Mouse (Mus musculus) CH12.LX (cell line): ENCODE measurements around the gene Cpa3. TPM values are rescaled to one million over a fixed set of nuclear protein-coding genes. Genes with fewer than 3 reads are reported as not detected.

Experiments
- DNase-seq: peaks from one replicate; pipeline ENCODE4 v3.0.0-alpha.2; 2013; ENCODE audit errors: extremely low read depth
- H3K27ac ChIP-seq: 2 replicates; pipeline ENCODE4 v1.5.1; 2012; ENCODE audit warnings: low read depth, mild to moderate bottlenecking, control low read depth, moderate library complexity; ENCODE audit not compliant: insufficient read depth
- H3K27me3 ChIP-seq: replicated peaks from 2 replicates; pipeline ENCODE3; 2012; ENCODE audit warnings: inconsistent platforms
- H3K36me3 ChIP-seq, 2 experiments: replicated peaks in 1 of 2; 2 replicates each; pipeline versions ENCODE3 to v1.6.1; 2012; ENCODE audit warnings: inconsistent platforms in 1 of 2, low read length in 1 of 2, mild to moderate bottlenecking in 1 of 2, mixed read lengths in 1 of 2, moderate library complexity in 1 of 2; ENCODE audit not compliant: control insufficient read depth in 1 of 2, insufficient read depth in 1 of 2
- H3K4me1 ChIP-seq, 2 experiments: 2 replicates each; pipeline ENCODE4 v1.6.1; 2012; ENCODE audit warnings: inconsistent platforms in 1 of 2, moderate library complexity in 1 of 2; ENCODE audit not compliant: insufficient read depth in 2 of 2, control insufficient read depth in 1 of 2
- H3K4me2 ChIP-seq: 2 replicates; pipeline ENCODE4 v1.6.1; 2012; ENCODE audit warnings: low read depth, mild to moderate bottlenecking, control low read depth; ENCODE audit not compliant: poor library complexity, insufficient read depth, severe bottlenecking
- H3K4me3 ChIP-seq, 3 experiments: fragments of 150-350 bp in 1 of 3; sonication (generic) in 1 of 3; replicated peaks in 1 of 3; 2 replicates each; pipeline versions ENCODE3 to v1.5.1; 2011 to 2012; ENCODE audit warnings: low read depth in 2 of 3, low read length in 2 of 3, mild to moderate bottlenecking in 2 of 3, moderate library complexity in 2 of 3, control low read depth in 1 of 3, improper control_type of control experiment in 1 of 3, inconsistent platforms in 1 of 3, mixed read lengths in 1 of 3; ENCODE audit not compliant: poor library complexity in 1 of 3
- H3K79me2 ChIP-seq: replicated peaks from 2 replicates; pipeline ENCODE4 v1.6.1; 2012; ENCODE audit warnings: mild to moderate bottlenecking, moderate library complexity; ENCODE audit not compliant: control insufficient read depth, poor library complexity, insufficient read depth, severe bottlenecking; ENCODE audit errors: extremely low read depth
- H3K9ac ChIP-seq: 2 replicates; pipeline ENCODE4 v1.6.1; 2012; ENCODE audit warnings: low read depth, mild to moderate bottlenecking, control low read depth, moderate library complexity; ENCODE audit not compliant: insufficient read depth
- H3K9me3 ChIP-seq: replicated peaks from 2 replicates; pipeline ENCODE3; 2012; ENCODE audit warnings: low read length, inconsistent platforms, mixed read lengths
- BHLHE40 ChIP-seq: IDR thresholded peaks from 2 replicates; pipeline ENCODE4 v1.6.1; 2011; ENCODE audit warnings: mild to moderate bottlenecking, low read depth, low read length, improper control_type of control experiment
- CHD1 ChIP-seq: IDR thresholded peaks from 2 replicates; pipeline ENCODE4 v1.6.1; 2012; ENCODE audit warnings: low read depth, low read length, improper control_type of control experiment, inconsistent platforms
- CHD2 ChIP-seq: IDR thresholded peaks from 2 replicates; pipeline ENCODE4 v1.6.1; 2011; ENCODE audit warnings: low read length, improper control_type of control experiment
- ELF1 ChIP-seq: IDR thresholded peaks from 2 replicates; pipeline ENCODE4 v1.6.1; 2014; ENCODE audit warnings: low read depth, mild to moderate bottlenecking, inconsistent platforms, low read length, improper control_type of control experiment
- EP300 ChIP-seq: IDR thresholded peaks from 2 replicates; pipeline ENCODE4 v1.6.1; 2011; ENCODE audit warnings: low read length, improper control_type of control experiment
- ETS1 ChIP-seq: conservative IDR thresholded peaks from 2 replicates; pipeline ENCODE4 v1.6.1; 2012; ENCODE audit warnings: low read depth, mild to moderate bottlenecking, inconsistent platforms, low read length, improper control_type of control experiment, moderate library complexity
- GABPA ChIP-seq: IDR thresholded peaks from 2 replicates; pipeline ENCODE4 v1.6.1; 2012; ENCODE audit warnings: low read depth, low read length, improper control_type of control experiment, inconsistent platforms; ENCODE audit not compliant: insufficient replicate concordance
- IRF4 ChIP-seq: IDR thresholded peaks from 2 replicates; pipeline ENCODE4 v1.6.1; 2014; ENCODE audit warnings: low read depth, mild to moderate bottlenecking, inconsistent platforms, low read length, improper control_type of control experiment
- JUND ChIP-seq: conservative IDR thresholded peaks from 2 replicates; pipeline ENCODE4 v1.6.1; 2011; ENCODE audit warnings: low read depth, low read length, improper control_type of control experiment
- MXI1 ChIP-seq: IDR thresholded peaks from 2 replicates; pipeline ENCODE4 v1.6.1; 2011; ENCODE audit warnings: mild to moderate bottlenecking, low read depth, low read length, improper control_type of control experiment
- MYC ChIP-seq: IDR thresholded peaks from 2 replicates; pipeline ENCODE4 v1.6.1; 2011; ENCODE audit warnings: low read depth, mild to moderate bottlenecking, improper control_type of control experiment, low read length
- NELFE ChIP-seq: IDR thresholded peaks from 2 replicates; pipeline ENCODE4 v1.6.1; 2011; ENCODE audit warnings: low read depth, low read length, improper control_type of control experiment
- POLR2A ChIP-seq: IDR thresholded peaks from 2 replicates; pipeline ENCODE4 v1.6.1; 2011; ENCODE audit warnings: low read depth, mild to moderate bottlenecking, improper control_type of control experiment, low read length
- RAD21 ChIP-seq: IDR thresholded peaks from 2 replicates; pipeline ENCODE4 v1.6.1; 2011; ENCODE audit warnings: low read depth, mild to moderate bottlenecking, low read length, improper control_type of control experiment, moderate library complexity
- SMC3 ChIP-seq: IDR thresholded peaks from 2 replicates; pipeline ENCODE4 v1.6.1; 2011; ENCODE audit warnings: low read depth, low read length, improper control_type of control experiment
- TBP ChIP-seq: conservative IDR thresholded peaks from 2 replicates; pipeline ENCODE4 v1.6.1; 2011; ENCODE audit warnings: low read depth, low read length, improper control_type of control experiment
- TCF12 ChIP-seq: IDR thresholded peaks from 2 replicates; pipeline ENCODE4 v1.6.1; 2014; ENCODE audit warnings: low read depth, mild to moderate bottlenecking, inconsistent platforms, low read length, improper control_type of control experiment
- UBTF ChIP-seq: IDR thresholded peaks from 2 replicates; pipeline ENCODE4 v1.6.1; 2012; ENCODE audit warnings: low read depth, mild to moderate bottlenecking, inconsistent platforms, low read length, improper control_type of control experiment, moderate library complexity
- USF1 ChIP-seq: IDR thresholded peaks from 2 replicates; pipeline ENCODE4 v1.6.1; 2014; ENCODE audit warnings: low read depth, mild to moderate bottlenecking, inconsistent platforms, low read length, improper control_type of control experiment
- ZC3H11A ChIP-seq: IDR thresholded peaks from 2 replicates; pipeline ENCODE4 v1.6.1; 2012; ENCODE audit warnings: low read depth, mild to moderate bottlenecking, inconsistent platforms, low read length, improper control_type of control experiment
- ZKSCAN1 ChIP-seq: IDR thresholded peaks from 2 replicates; pipeline ENCODE4 v1.6.1; 2012; ENCODE audit warnings: low read depth, inconsistent platforms, low read length, improper control_type of control experiment, borderline replicate concordance
- ZMIZ1 ChIP-seq: IDR thresholded peaks from 2 replicates; pipeline ENCODE4 v1.6.1; 2012; ENCODE audit warnings: low read depth, mild to moderate bottlenecking, inconsistent platforms, low read length, improper control_type of control experiment
- dilution Hi-C: fragments of 300-500 bp; cut with MboI; formaldehyde crosslinking; loops from 2 replicates; pipeline ENCODE4 v1.14.3; 2020; ENCODE audit warnings: low sequenced_read_pairs; ENCODE audit not compliant: extremely low pct_unique_long_range_greater_than_20kb, extremely low pct_ligation_motif_present
- in situ Hi-C: fragments of 300-500 bp; cut with MboI; formaldehyde crosslinking; loops from 3 replicates; pipeline ENCODE4 v1.14.3; 2019; ENCODE audit warnings: low sequenced_read_pairs, low pct_ligation_motif_present, low pct_unique_long_range_greater_than_20kb, mixed read lengths
- polyA plus RNA-seq: library from polyadenylated mRNA; unstranded; fragments of >175 nt; gene quantifications from 2 replicates; pipeline ENCODE4 v1.2.1, GENCODE M21; 2012; ENCODE audit warnings: low read depth; ENCODE audit not compliant: insufficient read length
- total RNA-seq, 2 experiments: library from RNA; depleted of rRNA; stranded (reverse); fragments of 300-350 nt in 1 of 2; fragments of >200 nt in 1 of 2; gene quantifications; 2 replicates each; pipeline ENCODE4 v1.2.3; 2012 to 2014

Cpa3 gene
- total and polyA plus RNA-seq, 3 experiments = not detected

GRCm38 (mm10) chr3:20172394-20172793, 69.6 kb downstream of the Cpa3 start:
- dilution Hi-C loops (no loop called here), in situ Hi-C loops (no loop called here)
- no peaks in the 10 kb centered on the region for H3K36me3 ChIP-seq
- DNase-seq = no peak
- H3K9me3 ChIP-seq = no peaks in the 10 kb centered on the region
- no peaks in the 10 kb centered on the region for H3K27me3 ChIP-seq
- H3K4me2 ChIP-seq = no peak overlapping the region
- H3K27ac ChIP-seq = no peak overlapping the region
- TF ChIP-seq SMC3 (no peak), EP300 (no peak), IRF4 (no peak), UBTF (no peak), JUND (no peak), TBP (no peak), POLR2A (no peak), TCF12 (no peak), BHLHE40 (no peak), ZC3H11A (no peak), USF1 (no peak), CHD2 (no peak), GABPA (no peak), CHD1 (no peak), RAD21 (no peak)
- H3K4me3 ChIP-seq = no peak overlapping the region
- H3K9ac ChIP-seq = no peak overlapping the region
- no peaks in the 10 kb centered on the region; a peak in 1 of 4 replicates for H3K4me1 ChIP-seq
- H3K79me2 ChIP-seq = no peaks in the 10 kb centered on the region

- no peaks in the 10 kb centered on the region; a peak in 1 of 4 replicates for H3K4me1 ChIP-seq
- H3K9ac ChIP-seq = no peak overlapping the region
- TF ChIP-seq EP300 (no peak), MXI1 (no peak), JUND (no peak), POLR2A (no peak), BHLHE40 (no peak), ETS1 (no peak), SMC3 (no peak), RAD21 (no peak), NELFE (no peak), UBTF (no peak), MYC (no peak), ZMIZ1 (no peak), ELF1 (no peak), ZKSCAN1 (no peak), USF1 (no peak)
- no peak overlapping the region for H3K4me3 ChIP-seq
- dilution Hi-C loops = no loop called here
- in situ Hi-C loops = no loop called here
- no peaks in the 10 kb centered on the region for H3K79me2 ChIP-seq
- DNase-seq = no peak
- no peak overlapping the region for H3K4me2 ChIP-seq
- H3K27me3 ChIP-seq = no peaks in the 10 kb centered on the region
- H3K9me3 ChIP-seq = no peaks in the 10 kb centered on the region
- no peak overlapping the region for H3K27ac ChIP-seq
- H3K36me3 ChIP-seq = no peaks in the 10 kb centered on the region
These were observed 74.5 kb downstream of the Cpa3 start for GRCm38 (mm10) chr3:20167487-20167886.

Other genes starting within 250 kb of the Cpa3 start
- 17.4 and 18.2 TPM in 2 replicates for gene Hps3, start 206.9 kb downstream of the Cpa3 start, total RNA-seq (2012; rRNA removed)
- 37.3 and 40.7 TPM in 2 replicates for gene Hps3, start 206.9 kb downstream of the Cpa3 start, total RNA-seq (2014; rRNA removed)
- gene Hps3, start 206.9 kb downstream of the Cpa3 start, polyA plus RNA-seq = 27.2 and 31.8 TPM in 2 replicates
- gene Hltf, start 184.4 kb downstream of the Cpa3 start, total RNA-seq (2012; rRNA removed) = 18.9 and 20.6 TPM in 2 replicates
- 37.1 and 45.4 TPM in 2 replicates for gene Hltf, start 184.4 kb downstream of the Cpa3 start, total RNA-seq (2014; rRNA removed)
- 19.4 and 20.2 TPM in 2 replicates for gene Hltf, start 184.4 kb downstream of the Cpa3 start, polyA plus RNA-seq
- gene Gyg, start 86.9 kb downstream of the Cpa3 start, total RNA-seq (2012; rRNA removed) = 18.0 and 22.7 TPM in 2 replicates
- 24.2 and 26.2 TPM in 2 replicates for gene Gyg, start 86.9 kb downstream of the Cpa3 start, total RNA-seq (2014; rRNA removed)
- gene Gyg, start 86.9 kb downstream of the Cpa3 start, polyA plus RNA-seq = 15.7 and 19.6 TPM in 2 replicates
- not detected in 2 replicates for gene Cpb1, start 33.6 kb upstream of the Cpa3 start, total RNA-seq (2012; rRNA removed)
- gene Cpb1, start 33.6 kb upstream of the Cpa3 start, total RNA-seq (2014; rRNA removed) = not detected in 2 replicates
- gene Cpb1, start 33.6 kb upstream of the Cpa3 start, polyA plus RNA-seq = not detected in 2 replicates
- not detected in 2 replicates for gene Agtr1b, start 125.0 kb upstream of the Cpa3 start, total RNA-seq (2012; rRNA removed)
- not detected in 2 replicates for gene Agtr1b, start 125.0 kb upstream of the Cpa3 start, total RNA-seq (2014; rRNA removed)
- gene Agtr1b, start 125.0 kb upstream of the Cpa3 start, polyA plus RNA-seq = not detected in 2 replicates